Mouse (Mus musculus): ENCODE results near the gene Cpne6. TPM values are rescaled to one million over a fixed set of nuclear protein-coding genes. Genes with fewer than 3 reads are reported as not detected.
A peak's percentile ranks its signal among the peaks of the same experiment; 100 is the strongest.

Gene Cpne6
- polyA plus RNA-seq, 1 experiment, result 0.06 TPM

DNA sequence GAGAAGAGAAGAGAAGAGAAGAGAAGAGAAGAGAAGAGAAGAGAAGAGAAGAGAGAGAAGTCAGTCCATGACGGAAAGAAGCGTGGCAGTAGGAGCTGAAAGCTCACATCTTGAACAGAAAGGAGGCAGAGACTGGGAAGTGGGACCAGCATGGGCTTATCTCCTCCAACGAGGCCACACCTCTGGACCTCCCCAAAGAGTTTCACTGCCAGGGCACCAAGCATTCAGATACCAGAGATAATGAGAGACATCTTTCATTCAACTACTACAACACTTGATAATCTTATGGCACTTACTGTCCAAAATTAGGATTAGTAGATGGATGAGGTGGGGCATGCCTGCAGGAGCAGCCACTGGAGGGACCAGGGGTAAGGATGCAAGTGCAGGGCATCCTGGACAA is 45.5 kb downstream of the Cpne6 start:
- Histone ChIP-seq H3K4me3 (ENCODE audit: control insufficient read depth, low read depth, low read length) (no peak overlapping the region), H3K27me3 (ENCODE audit: control insufficient read depth, insufficient read depth, low read length) (no peaks in the 10 kb centered on the region), H3K36me3 (ENCODE audit: control insufficient read depth, insufficient read depth, low read length) (no peaks in the 10 kb centered on the region), H3K27ac (ENCODE audit: control insufficient read depth, insufficient read depth, low read depth, low read length) (no peak overlapping the region), H3K4me1 (ENCODE audit: control insufficient read depth, insufficient read depth, low read length) (no peaks in the 10 kb centered on the region)
- TF ChIP-seq POLR2A (IDR thresholded peaks at IDR 0.05; ENCODE audit: control insufficient read depth, low read depth, low read length) (no peak), CTCF (IDR thresholded peaks at IDR 0.05; ENCODE audit: control insufficient read depth, insufficient read depth, insufficient replicate concordance, low read depth, low read length) (no peak)

DNA sequence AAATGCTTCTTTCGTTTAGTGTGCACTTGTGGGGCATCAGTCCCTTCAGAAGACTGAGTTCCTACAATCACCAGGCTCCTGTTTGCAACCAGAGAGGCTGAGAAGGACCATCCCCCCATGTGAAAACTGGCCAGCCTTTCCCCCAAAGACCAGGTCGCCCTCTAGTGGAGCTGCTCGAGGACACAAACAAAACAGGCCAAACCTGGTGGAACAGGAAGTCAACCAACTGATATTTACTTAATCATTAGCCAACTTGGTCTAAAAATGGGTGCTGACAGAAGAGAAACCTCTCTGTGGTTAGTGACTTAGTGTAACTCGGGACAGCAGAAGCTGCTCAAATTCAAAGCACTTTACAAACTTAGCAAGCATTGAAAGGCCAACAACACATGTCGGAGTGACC is 46.8 kb downstream of the Cpne6 start:
- TF ChIP-seq CTCF (IDR thresholded peaks at IDR 0.05; ENCODE audit: control insufficient read depth, insufficient read depth, insufficient replicate concordance, low read depth, low read length) (peak; percentile 67; the same call in 1 of the 2 replicates), POLR2A (IDR thresholded peaks at IDR 0.05; ENCODE audit: control insufficient read depth, low read depth, low read length) (no peak)
- Histone ChIP-seq H3K27me3 (ENCODE audit: control insufficient read depth, insufficient read depth, low read length) (no peaks in the 10 kb centered on the region), H3K27ac (ENCODE audit: control insufficient read depth, insufficient read depth, low read depth, low read length) (no peak overlapping the region), H3K36me3 (ENCODE audit: control insufficient read depth, insufficient read depth, low read length) (no peaks in the 10 kb centered on the region), H3K4me1 (ENCODE audit: control insufficient read depth, insufficient read depth, low read length) (peaks cover 10% of the 10 kb centered on the region), H3K4me3 (ENCODE audit: control insufficient read depth, low read depth, low read length) (no peak overlapping the region)

- Histone ChIP-seq H3K27ac (ENCODE audit: control insufficient read depth, insufficient read depth, low read depth, low read length) (no peak overlapping the region; the same call in 1 of the 2 replicates), H3K4me1 (ENCODE audit: control insufficient read depth, insufficient read depth, low read length) (peaks cover 12% of the 10 kb centered on the region), H3K36me3 (ENCODE audit: control insufficient read depth, insufficient read depth, low read length) (no peaks in the 10 kb centered on the region), H3K4me3 (ENCODE audit: control insufficient read depth, low read depth, low read length) (no peak overlapping the region), H3K27me3 (ENCODE audit: control insufficient read depth, insufficient read depth, low read length) (no peaks in the 10 kb centered on the region)
- TF ChIP-seq CTCF (IDR thresholded peaks at IDR 0.05; ENCODE audit: control insufficient read depth, insufficient read depth, insufficient replicate concordance, low read depth, low read length), result no peak
- no peak for TF ChIP-seq POLR2A (IDR thresholded peaks at IDR 0.05; ENCODE audit: control insufficient read depth, low read depth, low read length)
Observed at GRCm38 (mm10) chr14:55557587-55557986, 47.3 kb downstream of the Cpne6 start.

DNA sequence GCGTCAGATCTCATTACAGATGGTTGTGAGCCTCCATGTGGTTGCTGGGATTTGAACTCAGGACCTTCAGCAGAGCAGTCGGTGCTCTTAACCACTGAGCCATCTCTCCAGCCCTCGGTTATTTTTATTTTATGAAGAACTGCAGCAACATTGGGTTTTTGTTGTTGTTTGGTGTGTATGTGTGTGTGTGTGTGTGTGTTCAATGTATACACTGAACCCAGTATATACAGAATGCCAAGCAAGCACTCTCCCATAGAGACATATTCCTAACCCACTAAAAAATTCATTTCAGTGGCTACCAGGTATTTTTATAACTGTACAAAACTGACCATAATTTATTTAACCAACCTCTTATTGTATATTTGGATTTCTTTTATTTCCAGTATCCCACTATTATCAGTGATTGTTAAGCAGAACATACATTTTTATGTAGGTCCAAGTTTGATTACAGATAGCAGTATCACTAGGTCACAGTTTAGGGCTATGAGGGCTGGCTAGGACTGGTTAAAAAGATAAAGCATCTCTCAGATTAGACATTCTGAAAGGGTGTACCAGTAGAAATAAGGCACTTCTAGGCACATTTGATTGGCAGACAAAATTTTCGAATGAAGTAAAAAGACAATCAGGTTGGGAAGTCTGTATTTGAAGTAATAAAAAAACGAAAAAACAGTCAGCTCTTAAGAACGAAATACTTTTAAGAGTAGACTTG is 48.6 kb downstream of the Cpne6 start:
- no peak overlapping the region for H3K27ac ChIP-seq (ENCODE audit: control insufficient read depth, insufficient read depth, low read depth, low read length)
- H3K27me3 ChIP-seq (ENCODE audit: control insufficient read depth, insufficient read depth, low read length), result no peaks in the 10 kb centered on the region
- H3K4me1 ChIP-seq (ENCODE audit: control insufficient read depth, insufficient read depth, low read length), result peaks cover 12% of the 10 kb centered on the region
- no peak overlapping the region for H3K4me3 ChIP-seq (ENCODE audit: control insufficient read depth, low read depth, low read length)
- peaks cover 3% of the 10 kb centered on the region for H3K36me3 ChIP-seq (ENCODE audit: control insufficient read depth, insufficient read depth, low read length)
- no peak for TF ChIP-seq CTCF (IDR thresholded peaks at IDR 0.05; ENCODE audit: control insufficient read depth, insufficient read depth, insufficient replicate concordance, low read depth, low read length)
- TF ChIP-seq POLR2A (IDR thresholded peaks at IDR 0.05; ENCODE audit: control insufficient read depth, low read depth, low read length), result no peak

DNA sequence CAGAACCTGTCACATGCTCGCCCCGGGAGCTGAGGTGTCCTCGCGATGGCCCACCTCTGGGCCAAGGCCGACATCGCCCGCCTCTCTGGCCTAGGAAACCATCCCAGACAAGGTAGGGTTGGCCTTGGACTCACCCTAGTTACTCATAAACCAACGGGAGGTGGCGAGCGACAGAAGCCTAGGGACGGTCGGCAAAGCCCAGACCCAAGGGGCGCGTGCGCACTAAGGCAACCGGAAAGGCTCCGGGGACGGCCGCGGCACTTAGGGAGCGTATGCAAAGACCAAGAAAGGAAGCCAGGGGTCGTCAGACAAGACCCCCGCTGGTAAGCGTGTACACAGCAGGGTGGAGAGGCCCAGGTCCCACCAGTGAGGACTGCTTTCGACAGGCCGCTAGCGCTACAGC is 49.6 kb downstream of the Cpne6 start, which contains the start of gene Dcaf11:
Gene Dcaf11 (plus strand): TSS at position 208 of the 403 bp plus-strand sequence.
- Histone ChIP-seq H3K36me3 (ENCODE audit: control insufficient read depth, insufficient read depth, low read length) (peaks cover 6% of the 10 kb centered on the region), H3K4me3 (ENCODE audit: control insufficient read depth, low read depth, low read length) (peak within 1 kb of the TSS; percentile 89), H3K27me3 (ENCODE audit: control insufficient read depth, insufficient read depth, low read length) (no peaks in the 10 kb centered on the region), H3K4me1 (ENCODE audit: control insufficient read depth, insufficient read depth, low read length) (peaks cover 12% of the 10 kb centered on the region), H3K27ac (ENCODE audit: control insufficient read depth, insufficient read depth, low read depth, low read length) (peak within 1 kb of the TSS; percentile 96)
- TF ChIP-seq CTCF (IDR thresholded peaks at IDR 0.05; ENCODE audit: control insufficient read depth, insufficient read depth, insufficient replicate concordance, low read depth, low read length) (0 out of 2 replicates have a peak, but pooled peaks have one; percentile 7), POLR2A (IDR thresholded peaks at IDR 0.05; ENCODE audit: control insufficient read depth, low read depth, low read length) (peak; percentile 68)

GRCm38 (mm10) chr14:55560202-55561073 is 50.2 kb downstream of the Cpne6 start, which contains the start of gene A730061H03Rik:
A730061H03Rik (minus strand) TSS chr14:55560406.
- Histone ChIP-seq H3K36me3 (ENCODE audit: control insufficient read depth, insufficient read depth, low read length) (peaks cover 6% of the 10 kb centered on the region), H3K27ac (ENCODE audit: control insufficient read depth, insufficient read depth, low read depth, low read length) (peak within 1 kb of the TSS; percentile 96), H3K4me1 (ENCODE audit: control insufficient read depth, insufficient read depth, low read length) (peaks cover 12% of the 10 kb centered on the region), H3K4me3 (ENCODE audit: control insufficient read depth, low read depth, low read length) (peak within 1 kb of the TSS; percentile 89), H3K27me3 (ENCODE audit: control insufficient read depth, insufficient read depth, low read length) (no peaks in the 10 kb centered on the region)
- TF ChIP-seq CTCF (IDR thresholded peaks at IDR 0.05; ENCODE audit: control insufficient read depth, insufficient read depth, insufficient replicate concordance, low read depth, low read length), result no peak
- peak; percentile 65 for TF ChIP-seq POLR2A (IDR thresholded peaks at IDR 0.05; ENCODE audit: control insufficient read depth, low read depth, low read length)

DNA sequence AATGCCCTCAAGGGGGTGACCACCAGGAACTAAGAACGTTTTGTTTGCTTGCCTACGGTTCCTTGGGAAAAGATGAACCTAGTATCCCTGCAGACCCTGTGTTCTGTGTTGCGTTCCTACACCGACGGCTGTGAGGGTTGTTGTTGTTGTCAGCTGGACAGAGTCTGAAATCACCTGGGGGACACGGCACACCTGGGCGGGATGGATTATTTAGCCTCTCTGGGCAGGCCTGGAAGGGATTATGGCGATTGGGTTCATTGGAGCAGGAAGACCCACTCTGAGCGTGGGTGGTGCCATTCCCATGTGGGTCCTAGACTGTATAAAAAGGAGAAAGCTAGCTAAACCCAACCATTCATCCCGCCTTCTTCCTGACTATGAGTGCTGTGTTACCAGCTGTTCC is 51.6 kb downstream of the Cpne6 start:
- Histone ChIP-seq H3K27me3 (ENCODE audit: control insufficient read depth, insufficient read depth, low read length) (no peaks in the 10 kb centered on the region), H3K4me1 (ENCODE audit: control insufficient read depth, insufficient read depth, low read length) (peaks cover 12% of the 10 kb centered on the region), H3K27ac (ENCODE audit: control insufficient read depth, insufficient read depth, low read depth, low read length) (no peak overlapping the region; the same call in 1 of the 2 replicates), H3K36me3 (ENCODE audit: control insufficient read depth, insufficient read depth, low read length) (peaks cover 9% of the 10 kb centered on the region), H3K4me3 (ENCODE audit: control insufficient read depth, low read depth, low read length) (peak overlapping the region; percentile 89)
- TF ChIP-seq POLR2A (IDR thresholded peaks at IDR 0.05; ENCODE audit: control insufficient read depth, low read depth, low read length) (no peak), CTCF (IDR thresholded peaks at IDR 0.05; ENCODE audit: control insufficient read depth, insufficient read depth, insufficient replicate concordance, low read depth, low read length) (no peak)
